Mouse (Mus musculus): Measurements from ENCODE around the gene Fam192a. TPM values are rescaled to one million over a fixed set of nuclear protein-coding genes. Genes with fewer than 3 reads are reported as not detected.

Fam192a gene
- polyA plus RNA-seq, 1 experiment from 2014 or later, result 52.9 TPM

DNA sequence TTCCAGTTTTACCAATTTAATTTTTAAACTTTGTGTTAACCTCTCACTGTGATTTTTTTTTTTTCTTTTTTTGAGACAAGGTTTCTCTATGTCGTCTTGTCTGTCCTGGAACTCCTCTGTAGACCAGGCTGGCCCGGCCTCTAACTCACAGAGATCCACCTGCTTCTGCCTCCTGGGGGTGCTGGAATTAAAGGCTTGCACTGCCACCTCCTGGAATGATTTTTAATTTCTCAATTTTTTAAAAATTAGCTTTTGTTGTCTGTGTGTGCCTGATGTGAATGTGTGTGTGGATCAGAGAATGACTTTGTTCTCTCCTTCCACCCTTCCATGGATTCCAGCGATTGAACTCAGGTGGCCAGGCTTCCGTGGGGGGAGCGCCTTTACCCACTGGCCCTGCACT lies 5.3 kb upstream of the Fam192a start:
- no peak for ATAC-seq (ENCODE audit: low read depth)

DNA sequence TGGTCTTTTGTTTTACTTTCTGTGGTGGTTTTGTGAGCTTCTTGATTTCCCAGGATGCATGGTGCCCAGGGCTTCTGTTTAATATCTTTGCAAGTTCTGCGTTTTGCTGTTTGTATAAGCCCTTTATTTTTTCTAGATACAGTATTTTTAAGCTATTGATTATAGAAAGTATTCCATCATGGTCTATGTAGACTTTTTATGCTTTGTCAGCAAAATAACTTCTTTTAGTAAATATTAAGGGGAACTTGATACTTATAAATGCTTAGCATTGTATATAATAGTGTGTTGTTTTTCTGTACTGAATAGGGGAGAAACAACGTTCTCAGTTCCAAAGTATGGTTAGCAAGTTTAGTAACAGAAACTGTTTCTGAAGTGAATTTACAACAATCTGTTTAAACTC lies 2.2 kb upstream of the Fam192a start:
- no peak overlapping the region for H3K27ac ChIP-seq (ENCODE audit: low read length)
- 76% methylated on average over 2 of the region's 2 CpGs for WGBS
- H3K4me2 ChIP-seq (ENCODE audit: low read depth, low read length), result no peak overlapping the region
- H3K4me1 ChIP-seq (replicated peaks; ENCODE audit: control insufficient read depth, insufficient read depth, low read length), result peaks cover 16% of the 10 kb centered on the region
- ATAC-seq (ENCODE audit: low read depth), result no peak
- no peaks in the 10 kb centered on the region for H3K27me3 ChIP-seq (ENCODE audit: control insufficient read depth, insufficient read depth, low read depth, low read length)
- no peak overlapping the region for H3K9ac ChIP-seq (ENCODE audit: low read length)
- H3K9me3 ChIP-seq (ENCODE audit: control insufficient read depth, low read length), result no peaks in the 10 kb centered on the region
- no peak overlapping the region for H3K4me3 ChIP-seq (ENCODE audit: low read length)
- H3K36me3 ChIP-seq (ENCODE audit: control insufficient read depth, insufficient read depth, low read length), result no peaks in the 10 kb centered on the region

More for the DNA sequence above, 5.3 kb upstream of the Fam192a start:
- Histone ChIP-seq H3K27ac (ENCODE audit: low read length) (no peak overlapping the region), H3K27me3 (ENCODE audit: control insufficient read depth, insufficient read depth, low read depth, low read length) (no peaks in the 10 kb centered on the region), H3K4me2 (ENCODE audit: low read depth, low read length) (no peak overlapping the region), H3K36me3 (ENCODE audit: control insufficient read depth, insufficient read depth, low read length) (no peaks in the 10 kb centered on the region), H3K4me3 (ENCODE audit: low read length) (no peak overlapping the region), H3K9ac (ENCODE audit: low read length) (no peak overlapping the region), H3K9me3 (ENCODE audit: control insufficient read depth, low read length) (no peaks in the 10 kb centered on the region), H3K4me1 (replicated peaks; ENCODE audit: control insufficient read depth, insufficient read depth, low read length) (peaks cover 8% of the 10 kb centered on the region; the same call in 1 of the 2 replicates)
- WGBS, result 90% methylated on average over 5 of the region's 5 CpGs

DNA sequence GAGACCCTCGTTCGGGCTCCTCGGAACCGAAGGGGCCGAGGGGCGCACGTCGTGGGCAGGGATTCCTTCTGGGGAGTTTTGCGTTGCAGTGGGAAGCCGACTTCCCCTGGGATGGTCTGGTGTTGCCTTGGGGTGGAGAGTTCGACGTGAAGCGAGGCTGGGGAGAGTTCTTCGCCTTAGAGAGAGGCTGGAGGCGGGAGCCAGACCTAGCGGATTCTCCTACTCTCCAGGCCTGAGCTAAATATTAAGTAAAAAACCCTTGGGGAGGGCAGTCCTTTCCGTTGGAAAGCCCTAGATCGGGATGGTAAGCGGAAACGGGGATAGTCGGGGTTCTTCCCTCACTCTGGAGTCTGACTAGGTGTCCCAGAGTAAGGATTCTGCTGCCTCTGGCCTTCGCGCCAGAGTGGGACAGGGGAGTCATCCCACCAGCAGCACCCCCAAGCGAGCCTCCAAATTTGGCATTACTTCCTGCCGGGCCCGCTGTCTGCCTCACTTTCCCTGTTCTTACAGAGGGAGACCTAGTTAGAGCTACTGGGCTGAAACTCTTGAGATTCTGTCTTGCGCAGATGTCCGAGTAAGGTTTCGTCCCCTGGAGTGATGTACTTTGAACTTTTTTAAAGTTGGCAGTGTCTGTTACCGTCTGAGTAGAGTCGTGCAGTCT lies 804 bp upstream of the Fam192a start:
- peaks cover 16% of the 10 kb centered on the region for H3K4me1 ChIP-seq (replicated peaks; ENCODE audit: control insufficient read depth, insufficient read depth, low read length)
- peak overlapping the region; percentile 77 for H3K27ac ChIP-seq (ENCODE audit: low read length)
- no peaks in the 10 kb centered on the region for H3K9me3 ChIP-seq (ENCODE audit: control insufficient read depth, low read length)
- H3K4me3 ChIP-seq (ENCODE audit: low read length), result peak overlapping the region; percentile 100
- peak overlapping the region; percentile 99 for H3K9ac ChIP-seq (ENCODE audit: low read length)
- no peaks in the 10 kb centered on the region for H3K27me3 ChIP-seq (ENCODE audit: control insufficient read depth, insufficient read depth, low read depth, low read length)
- under 1% methylated on average over 31 of the region's 31 CpGs for WGBS
- no peaks in the 10 kb centered on the region for H3K36me3 ChIP-seq (ENCODE audit: control insufficient read depth, insufficient read depth, low read length)
- H3K4me2 ChIP-seq (ENCODE audit: low read depth, low read length), result peak overlapping the region; percentile 87
- 0 out of 2 replicates have a peak, but pooled peaks have one; percentile 6 for ATAC-seq (ENCODE audit: low read depth)

DNA sequence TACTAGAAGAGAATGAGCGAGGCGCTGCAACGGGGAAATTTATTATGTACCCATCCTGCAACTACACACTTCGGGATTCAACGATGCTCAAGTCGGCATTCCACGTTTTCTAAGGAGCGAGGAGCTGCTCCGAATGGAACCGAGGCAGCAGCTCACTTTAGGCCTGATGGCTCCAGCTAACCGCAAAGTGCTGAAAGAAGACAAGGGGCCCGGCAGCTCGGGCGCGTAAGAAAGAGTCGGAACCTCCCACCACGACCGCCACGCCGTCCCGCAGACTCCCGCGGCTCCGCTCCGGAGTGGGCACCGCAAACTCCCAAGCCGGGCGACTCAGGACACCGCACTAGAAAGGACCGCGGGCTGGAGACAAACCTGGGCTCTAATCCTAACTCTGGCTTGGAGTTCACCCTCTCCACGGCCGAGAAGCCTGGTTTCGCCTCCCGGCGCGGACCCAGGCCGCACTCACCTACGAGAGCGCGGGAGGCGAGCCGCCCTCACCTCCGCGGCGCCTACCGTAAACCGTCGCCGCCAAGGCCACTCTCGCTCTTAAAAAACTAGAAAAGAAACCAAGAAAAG lies 677 bp downstream of the Fam192a start:
- Histone ChIP-seq H3K27ac (ENCODE audit: low read length) (peak overlapping the region; percentile 86), H3K9ac (ENCODE audit: low read length) (peak overlapping the region; percentile 89), H3K27me3 (ENCODE audit: control insufficient read depth, insufficient read depth, low read depth, low read length) (no peaks in the 10 kb centered on the region), H3K4me1 (replicated peaks; ENCODE audit: control insufficient read depth, insufficient read depth, low read length) (peaks cover 16% of the 10 kb centered on the region), H3K36me3 (ENCODE audit: control insufficient read depth, insufficient read depth, low read length) (no peaks in the 10 kb centered on the region), H3K4me3 (ENCODE audit: low read length) (peak overlapping the region; percentile 100), H3K4me2 (ENCODE audit: low read depth, low read length) (peak overlapping the region; percentile 64), H3K9me3 (ENCODE audit: control insufficient read depth, low read length) (no peaks in the 10 kb centered on the region)
- under 1% methylated on average over 51 of the region's 51 CpGs for WGBS
- peak; percentile 9; the same call in 1 of the 2 replicates for ATAC-seq (ENCODE audit: low read depth)

DNA sequence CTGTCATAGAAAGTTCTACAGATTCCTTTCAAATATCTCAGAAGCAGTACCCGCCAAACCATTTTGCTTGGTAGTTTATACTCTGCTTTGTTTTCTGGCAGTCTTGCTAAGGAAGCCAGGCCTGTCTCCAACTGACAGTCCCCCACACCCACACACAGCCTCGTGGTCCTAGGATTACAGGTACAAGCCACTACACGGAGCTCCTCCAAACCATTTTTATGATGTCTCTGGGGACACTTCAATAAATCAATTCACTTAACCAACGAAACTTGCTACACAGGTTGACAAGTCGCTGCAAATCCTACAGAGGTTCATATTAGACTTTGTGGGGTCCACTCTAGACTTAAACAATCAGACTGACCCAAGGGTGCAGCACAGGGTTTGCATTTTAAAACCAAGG lies 1.3 kb downstream of the Fam192a start:
- 21% methylated on average over 5 of the region's 5 CpGs for whole genome bisulfite sequencing
- Histone ChIP-seq H3K9me3 (ENCODE audit: control insufficient read depth, low read length) (no peaks in the 10 kb centered on the region), H3K4me3 (ENCODE audit: low read length) (peak overlapping the region; percentile 100), H3K4me2 (ENCODE audit: low read depth, low read length) (peak overlapping the region; percentile 64), H3K4me1 (replicated peaks; ENCODE audit: control insufficient read depth, insufficient read depth, low read length) (peaks cover 16% of the 10 kb centered on the region), H3K27me3 (ENCODE audit: control insufficient read depth, insufficient read depth, low read depth, low read length) (no peaks in the 10 kb centered on the region), H3K36me3 (ENCODE audit: control insufficient read depth, insufficient read depth, low read length) (no peaks in the 10 kb centered on the region), H3K27ac (ENCODE audit: low read length) (no peak overlapping the region), H3K9ac (ENCODE audit: low read length) (peak overlapping the region; percentile 89)
- no peak for ATAC-seq (ENCODE audit: low read depth)

DNA sequence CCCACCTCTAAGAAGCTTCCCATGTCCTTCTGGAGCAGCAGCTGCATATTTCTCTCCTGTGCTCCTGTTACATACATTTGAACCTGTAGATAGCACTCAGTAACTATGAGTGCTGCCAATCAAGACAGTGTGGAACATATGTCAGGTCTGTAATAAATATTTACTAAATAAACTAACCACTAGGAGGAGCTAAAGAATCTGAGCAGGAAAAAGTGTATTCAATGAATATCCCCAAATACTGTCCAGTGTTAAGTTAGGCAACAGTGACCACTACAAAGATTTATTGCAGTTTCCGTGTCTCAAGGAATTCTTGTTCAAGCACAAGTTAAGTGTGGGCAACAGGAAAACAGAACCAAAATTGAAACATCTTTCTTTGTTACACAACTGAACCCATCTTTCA lies 7.6 kb downstream of the Fam192a start:
- Histone ChIP-seq H3K4me2 (ENCODE audit: low read depth, low read length) (no peak overlapping the region), H3K36me3 (ENCODE audit: control insufficient read depth, insufficient read depth, low read length) (no peaks in the 10 kb centered on the region), H3K27me3 (ENCODE audit: control insufficient read depth, insufficient read depth, low read depth, low read length) (no peaks in the 10 kb centered on the region), H3K9me3 (ENCODE audit: control insufficient read depth, low read length) (no peaks in the 10 kb centered on the region), H3K4me1 (replicated peaks; ENCODE audit: control insufficient read depth, insufficient read depth, low read length) (no peaks in the 10 kb centered on the region), H3K9ac (ENCODE audit: low read length) (no peak overlapping the region), H3K27ac (ENCODE audit: low read length) (no peak overlapping the region), H3K4me3 (ENCODE audit: low read length) (no peak overlapping the region)
- no peak for ATAC-seq (ENCODE audit: low read depth)
- WGBS, result 33% methylated on average over 1 of the region's 1 CpGs

DNA sequence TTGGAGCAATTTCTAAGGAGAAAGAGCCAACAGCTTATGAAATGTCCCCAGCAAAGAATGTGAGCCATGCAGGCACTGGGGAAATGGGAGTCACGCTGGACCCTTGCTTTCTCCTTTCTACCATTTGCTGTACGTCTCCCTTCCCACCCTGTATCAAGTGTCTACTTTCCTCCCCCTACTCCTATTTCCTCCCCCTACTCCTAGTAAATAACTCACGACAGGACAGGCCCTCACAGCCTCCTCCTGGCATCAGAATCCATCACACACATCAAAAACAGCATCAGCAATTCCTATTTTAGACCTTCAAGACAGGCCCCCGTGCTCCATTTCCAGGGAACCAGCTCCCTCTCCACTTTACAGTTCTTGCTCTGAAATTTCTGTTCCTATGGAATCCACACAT lies 10.1 kb downstream of the Fam192a start:
- H3K9me3 ChIP-seq (ENCODE audit: control insufficient read depth, low read length), result no peaks in the 10 kb centered on the region
- no peak for ATAC-seq (ENCODE audit: low read depth)

DNA sequence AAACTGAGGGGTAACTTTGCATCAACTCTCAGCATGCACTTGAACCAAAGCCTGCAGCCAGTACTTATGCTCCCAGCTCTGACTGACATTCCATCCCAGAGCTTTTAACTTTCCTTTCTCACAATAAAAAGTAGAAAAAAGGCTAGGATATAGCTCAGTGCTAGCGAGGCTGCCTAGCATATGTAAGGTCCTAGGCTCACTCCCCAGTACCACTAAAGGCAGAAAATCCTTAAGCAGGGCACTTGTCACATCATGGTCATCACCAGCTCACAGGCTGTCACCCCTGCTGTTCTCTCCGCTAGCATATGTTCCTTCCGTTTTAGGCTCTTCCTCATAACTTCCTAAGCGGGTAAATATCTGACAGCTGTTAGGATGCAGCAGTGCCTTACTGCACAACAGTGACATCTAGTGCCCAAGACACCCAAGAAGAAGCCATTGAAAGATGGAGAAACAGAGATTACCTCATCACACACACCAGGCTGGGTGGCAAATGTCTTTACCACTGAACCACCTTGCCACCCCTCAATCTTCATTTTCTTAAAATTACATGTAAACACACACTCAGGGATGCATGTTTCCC lies 17.5 kb downstream of the Fam192a start:
- ATAC-seq (ENCODE audit: low read depth), result no peak
- 46% methylated on average over 4 of the region's 4 CpGs for WGBS
- Histone ChIP-seq H3K4me1 (replicated peaks; ENCODE audit: control insufficient read depth, insufficient read depth, low read length) (no peaks in the 10 kb centered on the region), H3K9ac (ENCODE audit: low read length) (no peak overlapping the region), H3K4me3 (ENCODE audit: low read length) (no peak overlapping the region), H3K4me2 (ENCODE audit: low read depth, low read length) (no peak overlapping the region), H3K9me3 (ENCODE audit: control insufficient read depth, low read length) (no peaks in the 10 kb centered on the region), H3K36me3 (ENCODE audit: control insufficient read depth, insufficient read depth, low read length) (peaks cover 42% of the 10 kb centered on the region), H3K27me3 (ENCODE audit: control insufficient read depth, insufficient read depth, low read depth, low read length) (no peaks in the 10 kb centered on the region), H3K27ac (ENCODE audit: low read length) (no peak overlapping the region)

More for the DNA sequence above, 10.1 kb downstream of the Fam192a start:
- Histone ChIP-seq H3K4me1 (replicated peaks; ENCODE audit: control insufficient read depth, insufficient read depth, low read length) (no peaks in the 10 kb centered on the region), H3K36me3 (ENCODE audit: control insufficient read depth, insufficient read depth, low read length) (peaks cover 8% of the 10 kb centered on the region), H3K4me3 (ENCODE audit: low read length) (no peak overlapping the region), H3K27ac (ENCODE audit: low read length) (no peak overlapping the region), H3K9ac (ENCODE audit: low read length) (no peak overlapping the region), H3K27me3 (ENCODE audit: control insufficient read depth, insufficient read depth, low read depth, low read length) (no peaks in the 10 kb centered on the region), H3K4me2 (ENCODE audit: low read depth, low read length) (no peak overlapping the region)
- WGBS, result 66% methylated on average over 4 of the region's 4 CpGs

DNA sequence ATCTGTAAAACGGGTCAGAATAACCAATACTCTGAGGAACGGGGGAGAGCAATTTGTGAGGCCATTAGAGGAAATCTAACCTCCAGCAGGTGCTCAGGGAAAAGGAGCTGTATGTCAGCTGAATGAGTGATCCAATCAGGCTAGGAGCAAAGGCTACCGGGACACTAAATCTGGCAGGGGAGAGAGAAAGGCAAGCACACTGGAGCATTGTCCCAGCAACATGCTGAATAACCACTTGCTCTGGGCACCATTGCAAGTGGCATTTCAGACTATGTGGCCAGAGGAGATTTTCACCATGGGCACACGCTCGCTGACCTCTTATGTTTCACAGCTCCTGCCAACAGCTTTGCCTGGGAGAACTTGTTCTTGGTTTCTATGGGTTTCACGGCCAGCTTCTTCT lies 19.2 kb downstream of the Fam192a start:
- no peak for ATAC-seq (ENCODE audit: low read depth)
- WGBS, result 94% methylated on average over 6 of the region's 6 CpGs
- H3K36me3 ChIP-seq (ENCODE audit: control insufficient read depth, insufficient read depth, low read length), result peaks cover 57% of the 10 kb centered on the region

More for the DNA sequence above, 19.2 kb downstream of the Fam192a start:
- no peak overlapping the region for H3K27ac ChIP-seq (ENCODE audit: low read length)
- H3K4me1 ChIP-seq (replicated peaks; ENCODE audit: control insufficient read depth, insufficient read depth, low read length), result no peaks in the 10 kb centered on the region
- no peak overlapping the region for H3K4me2 ChIP-seq (ENCODE audit: low read depth, low read length)
- H3K9me3 ChIP-seq (ENCODE audit: control insufficient read depth, low read length), result no peaks in the 10 kb centered on the region
- no peaks in the 10 kb centered on the region for H3K27me3 ChIP-seq (ENCODE audit: control insufficient read depth, insufficient read depth, low read depth, low read length)
- H3K4me3 ChIP-seq (ENCODE audit: low read length), result no peak overlapping the region
- H3K9ac ChIP-seq (ENCODE audit: low read length), result no peak overlapping the region

Measured in lung, embryonic 16.5 days (tissue).